Mouse (Mus musculus) gastrocnemius, postnatal 4 days (tissue): ENCODE measurements around the gene Ptdss2. TPM values are rescaled to one million over a fixed set of nuclear protein-coding genes. Genes with fewer than 3 reads are reported as not detected.

Experiments used
- DNase-seq, 2 experiments: peaks; one replicate each; pipeline ENCODE4 v3.0.0; 2021 to 2022; ENCODE audit warnings: low spot score in 2 of 2, mixed read lengths in 2 of 2
- total RNA-seq, 2 experiments: library from RNA; stranded (reverse); gene quantifications; 2 replicates each; pipeline ENCODE4 v1.2.3; 2021

Ptdss2 gene
- total RNA-seq, 2 experiments from 2014 or later = 22.6 to 29.0 TPM

- no peak for DNase-seq
These were observed 84.2 kb downstream of the Ptdss2 start for GRCm38 (mm10) chr7:141206182-141206937.

Other genes starting within 250 kb of the Ptdss2 start
- gene Psmd13, start 240.4 kb upstream of the Ptdss2 start, total RNA-seq = 100 to 1,000 TPM; 120 to 129 TPM
- gene Sirt3, start 240.1 kb upstream of the Ptdss2 start, total RNA-seq = 10 to 100 TPM; 16.4 to 18.9 TPM
- 100 to 1,000 TPM; 754 to 792 TPM for gene Cox8b, start 221.9 kb upstream of the Ptdss2 start, total RNA-seq
- gene Nlrp6, start 201.5 kb upstream of the Ptdss2 start, total RNA-seq = under 1 TPM in 1 of 2 experiments, not detected in 1; 0.08 TPM
- 10 to 100 TPM; 15.8 to 16.6 TPM for gene Pgghg, start 181.0 kb upstream of the Ptdss2 start, total RNA-seq
- gene Ifitm5, start 172.1 kb upstream of the Ptdss2 start, total RNA-seq = 1 to 10 TPM; 2.0 to 2.4 TPM
- not detected for gene Gm45717, start 166.4 kb upstream of the Ptdss2 start, total RNA-seq
- 100 to 1,000 TPM; 238 to 274 TPM for gene Ifitm2, start 166.4 kb upstream of the Ptdss2 start, total RNA-seq
- 1 to 10 TPM; 4.9 to 8.2 TPM for gene Ifitm1, start 155.2 kb upstream of the Ptdss2 start, total RNA-seq
- 10 to 100 TPM; 75.0 to 79.2 TPM for gene Ifitm3, start 111.6 kb upstream of the Ptdss2 start, total RNA-seq
- 1 to 10 TPM in 1 of 2 experiments, not detected in 1; 1.2 TPM for gene Ifitm6, start 104.5 kb upstream of the Ptdss2 start, total RNA-seq
- gene Gm17387, start 93.3 kb upstream of the Ptdss2 start, total RNA-seq = not detected
- under 1 TPM; 0.22 to 0.62 TPM for gene B4galnt4, start 61.3 kb upstream of the Ptdss2 start, total RNA-seq
- under 1 TPM; 0.25 to 0.54 TPM for gene Pkp3, start 44.2 kb upstream of the Ptdss2 start, total RNA-seq
- 1 to 10 TPM; 2.9 to 3.7 TPM for gene Sigirr, start 21.8 kb upstream of the Ptdss2 start, total RNA-seq
- not detected for gene Ano9, start 4.6 kb upstream of the Ptdss2 start, total RNA-seq
- 10 to 100 TPM; 64.5 to 79.3 TPM for gene Rnh1, start 50.5 kb downstream of the Ptdss2 start, total RNA-seq
- gene Hras, start 71.6 kb downstream of the Ptdss2 start, total RNA-seq = 100 to 1,000 TPM; 166 to 193 TPM
- 1 to 10 TPM; 4.9 to 5.2 TPM for gene Lrrc56, start 71.8 kb downstream of the Ptdss2 start, total RNA-seq
- not detected for gene Lmntd2, start 91.7 kb downstream of the Ptdss2 start, total RNA-seq
- gene Rassf7, start 93.5 kb downstream of the Ptdss2 start, total RNA-seq = 10 to 100 TPM in 1 of 2 experiments, 1 to 10 TPM in 1; 9.8 to 14.2 TPM
- 10 to 100 TPM; 48.4 to 63.3 TPM for gene Phrf1, start 106.4 kb downstream of the Ptdss2 start, total RNA-seq
- 1 to 10 TPM; 1.4 TPM for gene Irf7, start 144.1 kb downstream of the Ptdss2 start, total RNA-seq
- 1 to 10 TPM; 1.3 to 1.5 TPM for gene Cdhr5, start 154.4 kb downstream of the Ptdss2 start, total RNA-seq
- 1 to 10 TPM; 3.4 to 3.5 TPM for gene Sct, start 156.8 kb downstream of the Ptdss2 start, total RNA-seq
- under 1 TPM; 0.16 to 0.25 TPM for gene Drd4, start 169.6 kb downstream of the Ptdss2 start, total RNA-seq
- gene Deaf1, start 205.3 kb downstream of the Ptdss2 start, total RNA-seq = 10 to 100 TPM; 44.6 to 50.4 TPM
- gene Tmem80, start 205.4 kb downstream of the Ptdss2 start, total RNA-seq = 10 to 100 TPM; 14.2 to 14.6 TPM
- gene Eps8l2, start 216.5 kb downstream of the Ptdss2 start, total RNA-seq = 1 to 10 TPM; 2.4 to 2.5 TPM